Mouse (Mus musculus) olfactory bulb, adult 2 months (tissue): Measurements from ENCODE around the gene Rpusd4. TPM values are rescaled to one million over a fixed set of nuclear protein-coding genes. Genes with fewer than 3 reads are reported as not detected.
A peak's percentile ranks its signal among the peaks of the same experiment; 100 is the strongest.

Source experiments
- H3K27ac ChIP-seq: fragments of 200-500 bp; 2 replicates; pipeline ENCODE4 v1.5.1; 2012; ENCODE audit warnings: low read depth, low read length; ENCODE audit not compliant: insufficient read depth
- H3K4me1 ChIP-seq: fragments of 200-500 bp; 2 replicates; pipeline ENCODE4 v1.6.1; 2012; ENCODE audit warnings: low read length; ENCODE audit not compliant: control insufficient read depth, insufficient read depth
- H3K4me3 ChIP-seq: fragments of 200-500 bp; 2 replicates; pipeline ENCODE4 v1.5.1; 2012; ENCODE audit warnings: mild to moderate bottlenecking, low read depth, low read length, moderate library complexity; ENCODE audit not compliant: insufficient read depth
- CTCF ChIP-seq: fragments of 200-500 bp; IDR thresholded peaks from 2 replicates; pipeline ENCODE4 v1.5.1; 2012; ENCODE audit warnings: low read depth, mild to moderate bottlenecking, low read length, moderate library complexity; ENCODE audit not compliant: insufficient read depth
- POLR2A ChIP-seq: fragments of 200-500 bp; IDR thresholded peaks from 2 replicates; pipeline ENCODE4 v1.6.1; 2012; ENCODE audit warnings: mild to moderate bottlenecking, low read depth, low read length, moderate library complexity; ENCODE audit not compliant: insufficient read depth
- WGBS: fragments of 180-500 bp; shearing (Covaris S2); methylation state at CpG from one replicate; pipeline ENCODE4 v1.1.7; 2018; 5-methylcytosine and 5-hydroxymethylcytosine counted together
- polyA plus RNA-seq: library from polyadenylated mRNA; stranded (reverse); fragments of >200 nt; gene quantifications from 2 replicates; pipeline ENCODE4 v1.2.4, GENCODE M21; 2012; ENCODE audit warnings: low replicate concordance; ENCODE audit not compliant: missing spikeins, insufficient read depth, insufficient read length

Rpusd4 gene
- polyA plus RNA-seq, 1 experiment: not detected

DNA sequence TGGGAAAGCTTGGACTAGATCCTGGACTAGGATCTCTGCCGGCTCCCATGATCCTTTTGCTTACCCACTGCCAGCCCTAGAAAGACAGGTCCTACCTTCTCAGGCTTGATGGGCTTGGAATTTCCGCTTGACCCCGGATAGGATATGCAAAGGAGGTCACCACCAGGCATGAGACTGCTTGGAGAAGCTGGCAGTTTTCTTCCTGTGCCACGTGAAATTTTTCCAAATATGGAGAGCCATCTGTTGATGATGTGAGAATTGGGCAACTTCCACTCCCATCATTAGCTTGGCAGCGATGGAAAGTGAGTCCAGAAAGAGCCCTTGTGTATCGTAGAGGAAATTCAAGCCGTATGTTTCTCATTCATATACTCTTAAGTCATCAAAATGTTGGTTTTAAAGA, 39.8 kb downstream of the Rpusd4 start:
- Histone ChIP-seq H3K27ac (no peak overlapping the region), H3K4me1 (peaks cover 2% of the 10 kb centered on the region; the same call in 1 of the 2 replicates), H3K4me3 (no peak overlapping the region)
- no peak for TF ChIP-seq POLR2A
- no peak for TF ChIP-seq CTCF
- WGBS: 76% methylated on average over 7 of the region's 7 CpGs

DNA sequence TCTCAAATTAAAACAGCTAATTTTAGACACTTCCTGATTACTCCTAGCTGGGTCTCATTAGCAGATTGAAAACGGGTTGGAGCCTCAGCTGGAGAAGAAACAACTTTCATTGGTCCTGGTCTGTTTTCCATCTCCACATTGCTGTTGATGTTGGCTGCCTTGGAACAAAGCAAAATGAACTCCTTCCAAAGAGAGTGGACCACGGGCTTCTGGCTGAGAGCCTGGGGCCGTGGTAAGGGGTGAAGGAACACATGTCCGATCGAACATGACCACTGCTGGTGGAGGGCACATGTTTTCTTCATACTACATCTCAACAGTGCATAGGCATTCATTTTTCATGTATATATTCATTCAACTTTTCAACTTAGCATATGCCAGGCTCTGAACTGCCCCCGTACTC, 42.7 kb downstream of the Rpusd4 start:
- no peak for TF ChIP-seq CTCF
- Histone ChIP-seq H3K27ac (0 out of 2 replicates have a peak overlapping the region, but pooled peaks have one; percentile 56), H3K4me1 (peaks cover 7% of the 10 kb centered on the region; the same call in 1 of the 2 replicates), H3K4me3 (no peak overlapping the region)
- WGBS: 47% methylated on average over 6 of the region's 6 CpGs

DNA sequence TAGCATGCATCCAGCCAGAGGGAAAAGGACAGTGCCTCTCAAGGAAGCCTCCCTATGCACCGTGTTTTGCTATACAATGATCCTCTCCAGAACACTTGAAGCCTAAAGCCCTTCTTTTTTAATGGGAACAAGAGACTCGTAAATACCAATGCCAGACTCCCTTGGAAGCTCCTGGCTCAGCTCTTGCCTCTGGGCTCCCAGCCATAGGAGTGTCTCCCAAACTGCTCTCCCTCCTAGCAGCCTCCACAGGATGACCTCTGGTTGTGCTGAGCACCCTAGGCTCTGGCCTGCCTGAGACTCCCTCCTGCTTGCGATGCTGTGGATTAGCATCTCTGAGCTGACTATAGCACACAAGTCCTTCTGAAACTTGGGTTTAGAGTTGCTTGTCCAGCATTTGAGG, 44.9 kb downstream of the Rpusd4 start:
- TF ChIP-seq POLR2A (no peak), CTCF (no peak)
- Histone ChIP-seq H3K4me1 (peaks cover 17% of the 10 kb centered on the region), H3K27ac (no peak overlapping the region), H3K4me3 (no peak overlapping the region)
- WGBS: 69% methylated on average over 3 of the region's 3 CpGs

DNA sequence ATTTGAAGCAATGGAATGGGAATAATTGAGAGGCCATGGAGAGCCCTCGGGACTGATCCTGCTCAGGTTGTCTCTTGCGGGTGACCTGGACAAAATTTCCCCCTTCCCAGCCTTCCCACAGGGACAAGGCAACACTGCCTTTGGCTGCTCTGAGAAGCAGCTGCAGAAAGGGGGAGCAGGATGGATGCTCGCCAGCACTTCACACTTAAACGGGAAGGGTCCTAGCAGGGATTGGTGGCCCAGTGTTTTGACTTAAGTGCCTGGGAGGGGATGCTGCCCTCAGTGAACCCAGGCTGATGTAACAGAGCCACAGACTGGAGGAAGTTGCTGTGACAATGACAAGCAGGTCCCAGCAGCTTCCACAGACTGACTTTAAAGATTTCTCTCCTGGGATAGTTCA, 45.9 kb downstream of the Rpusd4 start:
- Histone ChIP-seq H3K4me3 (no peak overlapping the region), H3K27ac (no peak overlapping the region), H3K4me1 (peaks cover 22% of the 10 kb centered on the region)
- TF ChIP-seq POLR2A (no peak), CTCF (no peak)
- WGBS: 38% methylated on average over 4 of the region's 4 CpGs

DNA sequence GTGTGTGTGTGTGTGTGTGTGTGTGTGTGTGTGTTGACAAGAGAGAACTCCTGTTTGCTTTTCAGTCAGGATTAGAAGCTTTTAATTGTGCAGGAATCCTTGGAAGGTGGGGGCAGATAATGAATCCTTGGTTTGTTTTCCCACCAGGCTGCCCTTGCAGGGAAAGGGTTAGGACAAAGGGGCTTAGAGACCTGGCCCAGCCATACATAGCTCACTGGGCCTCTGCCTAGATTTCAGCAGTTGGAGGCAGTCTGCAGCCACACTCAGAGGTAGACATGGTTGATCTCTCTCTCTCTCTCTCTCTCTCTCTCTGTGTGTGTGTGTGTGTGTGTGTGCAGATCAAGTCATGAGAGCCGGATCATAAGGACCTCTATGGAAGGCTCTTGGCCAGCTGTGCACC, 46.6 kb downstream of the Rpusd4 start:
- Histone ChIP-seq H3K4me1 (peaks cover 27% of the 10 kb centered on the region), H3K4me3 (no peak overlapping the region), H3K27ac (no peak overlapping the region)
- TF ChIP-seq CTCF: no peak
- no peak for TF ChIP-seq POLR2A
- WGBS: 76% methylated on average over 1 of the region's 1 CpGs

DNA sequence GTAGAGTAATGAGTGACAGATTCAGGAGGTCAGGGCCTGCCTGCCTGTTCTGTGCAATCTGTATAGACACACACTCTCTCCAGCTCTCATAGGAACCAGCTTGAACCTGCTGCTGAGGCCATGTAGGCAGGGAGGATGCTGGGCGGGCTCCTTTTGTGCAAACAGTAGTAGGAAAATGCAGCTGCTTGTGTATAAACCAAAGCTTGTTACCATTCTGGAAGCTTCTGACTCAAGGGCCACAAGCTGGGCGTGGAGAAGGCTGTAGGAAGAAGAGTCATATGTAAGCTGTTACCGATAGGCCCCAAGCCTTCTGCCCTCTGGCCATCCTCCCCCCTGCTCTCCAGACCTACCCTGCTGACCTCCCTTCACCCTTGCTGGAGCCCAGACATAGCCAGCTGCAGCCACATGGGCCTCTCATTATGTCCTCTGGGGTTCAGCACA, 49.1 kb downstream of the Rpusd4 start:
- no peak for TF ChIP-seq CTCF
- 57% methylated on average over 3 of the region's 3 CpGs for WGBS
- Histone ChIP-seq H3K27ac (peak overlapping the region; percentile 69), H3K4me1 (peaks cover 25% of the 10 kb centered on the region), H3K4me3 (no peak overlapping the region)

DNA sequence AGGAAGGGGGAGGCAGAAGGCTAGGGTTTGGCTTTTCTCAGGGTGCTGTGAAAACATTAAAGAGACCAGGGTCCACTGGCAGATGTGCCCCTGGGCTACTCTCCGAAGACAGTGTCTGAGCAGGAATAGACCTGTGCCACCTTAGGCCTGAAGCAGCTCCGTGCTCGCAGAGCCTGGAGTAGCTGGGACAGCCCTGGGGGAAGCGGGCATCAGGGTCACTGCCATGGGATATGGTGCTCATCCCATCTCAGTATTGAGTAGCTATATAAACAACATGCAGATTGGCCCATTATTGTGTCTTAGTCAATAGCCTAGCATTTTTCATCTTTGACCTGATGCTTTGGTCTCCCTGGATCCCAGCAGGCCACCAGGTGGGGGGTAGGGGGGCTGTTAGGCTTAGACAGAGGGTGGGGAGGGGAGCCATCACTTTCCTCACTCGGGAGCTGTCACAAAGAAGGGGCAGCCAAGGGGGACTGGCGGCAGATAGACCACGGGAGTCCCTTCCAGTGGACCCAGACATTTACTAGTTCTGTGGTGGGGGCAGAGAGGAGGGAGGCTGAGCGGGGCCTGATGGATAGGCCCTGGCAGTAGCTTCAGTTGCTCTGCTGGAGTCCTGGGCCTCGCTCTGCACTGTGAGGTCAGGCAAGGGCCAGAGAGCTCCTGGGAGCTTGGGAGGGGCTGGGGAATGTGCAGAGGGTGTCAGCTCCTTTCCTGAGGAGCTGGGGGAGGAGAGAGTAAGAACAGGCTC, 49.7 kb downstream of the Rpusd4 start:
- Histone ChIP-seq H3K4me1 (peaks cover 25% of the 10 kb centered on the region), H3K4me3 (no peak overlapping the region), H3K27ac (peak overlapping the region; percentile 69)
- 86% methylated on average over 9 of the region's 9 CpGs for WGBS
- no peak for TF ChIP-seq POLR2A
- no peak for TF ChIP-seq CTCF

DNA sequence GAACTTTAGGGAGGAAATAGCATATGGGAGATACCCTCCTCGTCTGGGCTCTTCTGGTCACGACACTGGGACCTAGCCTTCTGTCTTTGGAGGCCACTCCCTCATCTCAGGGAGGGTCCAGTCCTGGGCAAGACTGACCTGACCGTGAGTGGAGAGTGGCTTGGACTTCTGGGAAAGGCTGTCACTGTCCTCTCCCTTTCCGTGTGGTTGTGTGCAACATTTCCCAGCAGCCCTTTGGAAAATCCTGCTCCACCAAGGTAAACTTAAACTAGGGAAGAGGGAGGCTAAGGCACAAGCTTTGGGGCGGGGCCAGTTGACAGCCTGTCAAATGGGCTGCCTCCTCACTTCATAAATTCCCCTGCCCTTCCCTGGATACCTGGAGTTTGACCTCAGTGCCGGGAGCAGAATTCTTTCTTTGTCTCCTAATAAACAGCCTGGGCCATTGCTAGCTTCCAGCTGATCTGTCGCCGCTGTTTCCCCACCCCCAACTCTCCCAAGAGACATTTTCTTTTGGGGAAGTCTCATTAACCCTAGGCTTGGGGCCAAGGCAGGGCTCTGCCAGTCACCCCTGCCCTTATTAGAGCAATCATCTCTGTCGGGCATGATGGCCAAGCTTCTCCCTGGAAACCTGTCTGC, 51.0 kb downstream of the Rpusd4 start:
- Histone ChIP-seq H3K27ac (no peak overlapping the region), H3K4me1 (peaks cover 21% of the 10 kb centered on the region), H3K4me3 (no peak overlapping the region)
- WGBS: 53% methylated on average over 9 of the region's 9 CpGs
- TF ChIP-seq CTCF (no peak), POLR2A (no peak)

DNA sequence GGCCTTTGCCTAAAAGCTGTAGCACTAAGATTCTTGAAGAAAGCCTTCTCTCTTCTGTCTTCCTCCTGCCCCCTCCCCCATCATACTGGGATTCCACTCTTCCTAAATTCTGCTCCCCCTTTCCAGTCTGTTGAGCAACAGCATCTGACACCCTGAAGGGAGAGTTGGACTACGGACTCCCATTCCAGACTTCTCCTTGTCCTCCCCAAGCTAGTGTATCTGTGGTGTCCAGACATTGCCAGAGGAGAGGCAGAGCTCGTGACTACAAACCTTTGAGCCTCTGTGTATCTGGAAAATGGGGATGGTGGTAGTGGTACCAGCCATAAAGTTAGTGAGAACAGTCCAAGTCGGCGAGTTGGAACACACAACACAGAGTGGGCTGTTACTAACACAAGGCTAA, 52.6 kb downstream of the Rpusd4 start:
- H3K4me1 ChIP-seq: peaks cover 20% of the 10 kb centered on the region
- no peak overlapping the region for H3K27ac ChIP-seq
- 93% methylated on average over 4 of the region's 4 CpGs for WGBS
- no peak overlapping the region for H3K4me3 ChIP-seq
- TF ChIP-seq POLR2A: no peak
- TF ChIP-seq CTCF: no peak
